9 mouse cellular contexts compared by ENCODE assay signal in the genomic region with DNA sequence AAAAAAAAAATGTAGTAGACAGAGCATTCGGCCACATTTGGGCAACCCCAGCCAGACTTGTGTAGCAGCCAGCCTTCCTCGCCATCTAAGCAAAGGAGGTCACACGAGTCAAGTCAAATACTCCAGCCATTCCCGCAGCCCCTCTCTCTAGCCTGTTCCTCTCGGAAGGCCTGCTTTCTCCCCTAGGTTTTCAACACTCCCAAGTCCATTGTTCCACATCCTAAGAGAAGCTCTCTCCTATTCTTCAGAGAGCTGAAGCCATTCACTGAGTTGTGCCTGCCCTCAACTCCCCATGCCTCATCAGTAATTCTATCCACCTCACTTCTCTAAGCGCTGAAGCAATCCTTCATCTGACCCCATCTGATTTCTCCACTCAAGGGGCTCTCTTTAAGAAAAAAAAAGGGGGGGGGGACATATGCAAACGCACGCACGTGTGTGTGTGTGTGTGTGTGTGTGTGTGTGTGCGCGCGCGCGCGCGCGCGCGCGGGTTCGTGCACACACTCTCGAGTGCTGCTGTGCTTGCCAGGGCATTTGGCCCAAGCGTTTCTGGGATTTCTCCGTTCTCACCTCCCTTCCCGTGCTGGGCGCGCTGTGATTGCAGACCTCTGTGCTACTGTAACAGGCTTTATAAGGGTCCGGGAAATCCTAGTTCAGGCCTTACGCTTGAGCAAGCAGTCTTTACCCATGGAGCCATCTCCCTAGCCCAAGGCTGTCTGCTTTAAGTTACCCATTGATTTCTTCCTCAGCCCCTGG. TPM values are rescaled to one million over a fixed set of nuclear protein-coding genes. Genes with fewer than 3 reads are reported as not detected.
DNase-seq lines count a peak whose midpoint lies in the region; ATAC-seq and TF ChIP-seq lines count a peak whose summit lies in the region.
"Had no signal": no experiment of that assay in that cellular context is flagged by ENCODE, and none has a peak within 500 bp of the region (broad histone marks: within the 10 kb centered on the region; RNA-seq: fewer than 3 reads in every experiment).

No protein-coding gene starts in this region.

- peaks cover 49% of the 10 kb centered on the region for H3K4me1 ChIP-seq in heart, embryonic 13.5 days
- peaks cover 4% of the 10 kb centered on the region; the same call in 1 of the 2 replicates for H3K4me1 ChIP-seq in hindbrain, embryonic 11.5 days (replicated peaks; ENCODE audit: control insufficient read depth, insufficient read depth, low read length)
- no peaks in the 10 kb centered on the region for H3K4me1 ChIP-seq in midbrain, postnatal 0 days (ENCODE audit: insufficient read depth, low read length)

- peak overlapping the region; percentile 98 for H3K4me2 ChIP-seq in heart, embryonic 13.5 days
- H3K4me2 ChIP-seq in hindbrain, embryonic 11.5 days (replicated peaks; ENCODE audit: low read depth, low read length): peak overlapping the region; percentile 98
- peak overlapping the region; percentile 71 for H3K4me2 ChIP-seq in midbrain, postnatal 0 days (ENCODE audit: low read depth, low read length, poor library complexity, severe bottlenecking)

- no peak for ATAC-seq in heart, embryonic 13.5 days (ENCODE audit: extremely low read depth, insufficient number of reproducible peaks, low FRiP score, low TSS enrichment)
- peak; percentile 49 for ATAC-seq in hindbrain, embryonic 11.5 days (ENCODE audit: low FRiP score)
- peak; percentile 56 for ATAC-seq in midbrain, postnatal 0 days (ENCODE audit: low FRiP score)

- no peak for TF ChIP-seq CTCF in midbrain, postnatal 0 days (IDR thresholded peaks at IDR 0.05)

- no peaks in the 10 kb centered on the region for H3K36me3 ChIP-seq in heart, embryonic 13.5 days
- H3K36me3 ChIP-seq in hindbrain, embryonic 11.5 days (ENCODE audit: control insufficient read depth, insufficient read depth, low read length): no peaks in the 10 kb centered on the region
- no peaks in the 10 kb centered on the region for H3K36me3 ChIP-seq in midbrain, postnatal 0 days (ENCODE audit: insufficient read depth, low read length)
- H3K36me3 ChIP-seq: G1E had no signal

- DNase-seq in heart, adult 8-10 months (ENCODE audit: low spot score): no peak
- peak; percentile 34 to 54 for DNase-seq in cerebellum, postnatal 25 days
- peak; percentile 56 for DNase-seq in hindbrain, embryonic 11.5 days (ENCODE audit: low spot score)
- peak; percentile 62 for DNase-seq in midbrain, postnatal 0 days (ENCODE audit: low spot score)
- DNase-seq in adrenal gland, adult 2 months: no peak
- DNase-seq in layer of hippocampus, postnatal 36 days: no peak
- DNase-seq in thymus, postnatal 10 days (ENCODE audit: low spot score in 2 of 2): no peak

- 15% methylated on average over 29 of the region's 29 CpGs for WGBS in heart, embryonic 13.5 days
- 8% methylated on average over 27 of the region's 29 CpGs for WGBS in hindbrain, embryonic 11.5 days
- WGBS in midbrain, postnatal 0 days: 17% methylated on average over 27 of the region's 29 CpGs

- no peak overlapping the region; the same call in 1 of the 2 replicates for H3K27ac ChIP-seq in heart, embryonic 13.5 days (replicated peaks)
- no peak overlapping the region for H3K27ac ChIP-seq in hindbrain, embryonic 11.5 days (ENCODE audit: low read depth, low read length)
- H3K27ac ChIP-seq in midbrain, postnatal 0 days (ENCODE audit: low read depth, low read length): peak overlapping the region; percentile 82

- peak overlapping the region; percentile 37 for H3K4me3 ChIP-seq in heart, embryonic 13.5 days
- peak overlapping the region; percentile 25 for H3K4me3 ChIP-seq in hindbrain, embryonic 11.5 days (ENCODE audit: low read depth, low read length)
- peak overlapping the region; percentile 52 for H3K4me3 ChIP-seq in midbrain, postnatal 0 days (ENCODE audit: low read depth, low read length)

- H3K9ac ChIP-seq in heart, embryonic 13.5 days: peak overlapping the region; percentile 71
- peak overlapping the region; percentile 49; the same call in 1 of the 2 replicates for H3K9ac ChIP-seq in hindbrain, embryonic 11.5 days (ENCODE audit: low read depth, low read length)
- H3K9ac ChIP-seq in midbrain, postnatal 0 days (replicated peaks; ENCODE audit: low read length, poor library complexity, severe bottlenecking): peak overlapping the region; percentile 69

- H3K27me3 ChIP-seq in heart, embryonic 13.5 days (replicated peaks): peaks cover 19% of the 10 kb centered on the region
- H3K27me3 ChIP-seq in hindbrain, embryonic 11.5 days (ENCODE audit: control insufficient read depth, insufficient read depth, low read length): peaks cover 10% of the 10 kb centered on the region
- no peaks in the 10 kb centered on the region for H3K27me3 ChIP-seq in midbrain, postnatal 0 days (ENCODE audit: insufficient read depth, low read length)

- no peaks in the 10 kb centered on the region for H3K9me3 ChIP-seq in heart, embryonic 13.5 days
- H3K9me3 ChIP-seq in hindbrain, embryonic 11.5 days (ENCODE audit: control insufficient read depth, low read length): no peaks in the 10 kb centered on the region
- H3K9me3 ChIP-seq in midbrain, postnatal 0 days (ENCODE audit: low read length): no peaks in the 10 kb centered on the region
- H3K9me3 ChIP-seq: G1E had no signal

RNA-seq across cellular contexts. Expression of a gene that starts 0.8 kb away (rescaled TPM):
- polyA plus RNA-seq in heart, embryonic 13.5 days (2015; fragmentation: Nextera tagmentation; extraction: Ambion mirVana): 3.2 and 4.6 TPM in 2 replicates
- 1 to 10 TPM; 3.0 to 4.8 (median 3.4) TPM for total RNA-seq in heart, adult 8-10 months (2022)
- 3.1 and 5.0 TPM in 2 replicates for polyA plus RNA-seq in hindbrain, embryonic 11.5 days (2014; fragmentation: Nextera tagmentation; extraction: Ambion mirVana)
- total RNA-seq in midbrain, postnatal 0 days (2014; rRNA removed): 13.0 and 21.1 TPM in 2 replicates
- 10.3 and 12.8 TPM in 2 replicates for polyA plus RNA-seq in midbrain, postnatal 0 days (2015; fragmentation: Nextera tagmentation; extraction: Ambion mirVana)
- total RNA-seq in adrenal gland, adult 2 months (2021): 1 to 10 TPM in 1 of 2 experiments, under 1 TPM in 1; 0.52 to 1.1 TPM
- 0.11 and 0.20 TPM in 2 replicates for polyA plus RNA-seq in adrenal gland, adult 2 months (2012; rRNA removed)
- 1 to 10 TPM; 1.2 to 1.8 TPM for total RNA-seq in layer of hippocampus, postnatal 36 days (2021)
- polyA plus RNA-seq: G1E had no signal

RNA-seq across cellular contexts. Expression of a gene that starts 43.2 kb away (rescaled TPM):
- polyA plus RNA-seq in heart, embryonic 13.5 days (2015; fragmentation: Nextera tagmentation; extraction: Ambion mirVana): 38.3 and 47.6 TPM in 2 replicates
- total RNA-seq in heart, adult 8-10 months (2022): 100 to 1,000 TPM in 2 of 4 experiments, 10 to 100 TPM in 2; 88.0 to 125 (median 101) TPM
- 28.9 and 29.1 TPM in 2 replicates for polyA plus RNA-seq in hindbrain, embryonic 11.5 days (2014; fragmentation: Nextera tagmentation; extraction: Ambion mirVana)
- total RNA-seq in midbrain, postnatal 0 days (2014; rRNA removed): 43.9 and 67.2 TPM in 2 replicates
- polyA plus RNA-seq in midbrain, postnatal 0 days (2015; fragmentation: Nextera tagmentation; extraction: Ambion mirVana): 47.1 and 50.3 TPM in 2 replicates
- 10 to 100 TPM; 44.1 to 63.9 TPM for total RNA-seq in adrenal gland, adult 2 months (2021)
- 4.1 and 4.4 TPM in 2 replicates for polyA plus RNA-seq in adrenal gland, adult 2 months (2012; rRNA removed)
- total RNA-seq in layer of hippocampus, postnatal 36 days (2021): 10 to 100 TPM; 72.2 to 74.1 TPM

RNA-seq across cellular contexts. Expression of a gene that starts 43.3 kb away (rescaled TPM):
- polyA plus RNA-seq in heart, embryonic 13.5 days (2015; fragmentation: Nextera tagmentation; extraction: Ambion mirVana): 118 and 128 TPM in 2 replicates
- 10 to 100 TPM; 44.3 to 55.0 (median 52.5) TPM for total RNA-seq in heart, adult 8-10 months (2022)
- polyA plus RNA-seq in hindbrain, embryonic 11.5 days (2014; fragmentation: Nextera tagmentation; extraction: Ambion mirVana): 424 and 450 TPM in 2 replicates
- total RNA-seq in midbrain, postnatal 0 days (2014; rRNA removed): 183 and 237 TPM in 2 replicates
- polyA plus RNA-seq in midbrain, postnatal 0 days (2015; fragmentation: Nextera tagmentation; extraction: Ambion mirVana): 94.6 and 127 TPM in 2 replicates
- 100 to 1,000 TPM; 118 to 137 TPM for total RNA-seq in adrenal gland, adult 2 months (2021)
- 71.8 and 97.5 TPM in 2 replicates for polyA plus RNA-seq in adrenal gland, adult 2 months (2012; rRNA removed)
- total RNA-seq in layer of hippocampus, postnatal 36 days (2021): 100 to 1,000 TPM; 124 to 143 TPM

Comparison
In these comparisons a context has a peak if more than half of its experiments do, and no peak if none do; other contexts are left out.
1. DNase-seq: peak in cerebellum, postnatal 25 days (2 of 2), hindbrain, embryonic 11.5 days (single experiment) and midbrain, postnatal 0 days (single experiment); none in heart, adult 8-10 months (single experiment), adrenal gland, adult 2 months (single experiment), layer of hippocampus, postnatal 36 days (0 of 2) and thymus, postnatal 10 days (0 of 2).
2. Peak in every context shown above with its lines, with median percentiles within 50 percentile points of each other: H3K4me2 ChIP-seq, H3K4me3 ChIP-seq and H3K9ac ChIP-seq.